Mouse (Mus musculus) gastrocnemius, postnatal 36 days (tissue): Measurements from ENCODE around the gene 9230102O04Rik. TPM values are rescaled to one million over a fixed set of nuclear protein-coding genes. Genes with fewer than 3 reads are reported as not detected.

Source experiments
- DNase-seq, 2 experiments: peaks; one replicate each; pipeline ENCODE4 v3.0.0; 2022
- intact Hi-C: fragments of 180-260 bp; cut with DNase I; formaldehyde crosslinking; loops from one replicate; pipeline ENCODE4 v1.15.1; 2025
- total RNA-seq, 2 experiments: library from RNA; stranded (reverse); gene quantifications; 2 replicates each; pipeline ENCODE4 v1.2.3; 2021

9230102O04Rik gene
- total RNA-seq, 2 experiments from 2014 or later, result not detected

DNA sequence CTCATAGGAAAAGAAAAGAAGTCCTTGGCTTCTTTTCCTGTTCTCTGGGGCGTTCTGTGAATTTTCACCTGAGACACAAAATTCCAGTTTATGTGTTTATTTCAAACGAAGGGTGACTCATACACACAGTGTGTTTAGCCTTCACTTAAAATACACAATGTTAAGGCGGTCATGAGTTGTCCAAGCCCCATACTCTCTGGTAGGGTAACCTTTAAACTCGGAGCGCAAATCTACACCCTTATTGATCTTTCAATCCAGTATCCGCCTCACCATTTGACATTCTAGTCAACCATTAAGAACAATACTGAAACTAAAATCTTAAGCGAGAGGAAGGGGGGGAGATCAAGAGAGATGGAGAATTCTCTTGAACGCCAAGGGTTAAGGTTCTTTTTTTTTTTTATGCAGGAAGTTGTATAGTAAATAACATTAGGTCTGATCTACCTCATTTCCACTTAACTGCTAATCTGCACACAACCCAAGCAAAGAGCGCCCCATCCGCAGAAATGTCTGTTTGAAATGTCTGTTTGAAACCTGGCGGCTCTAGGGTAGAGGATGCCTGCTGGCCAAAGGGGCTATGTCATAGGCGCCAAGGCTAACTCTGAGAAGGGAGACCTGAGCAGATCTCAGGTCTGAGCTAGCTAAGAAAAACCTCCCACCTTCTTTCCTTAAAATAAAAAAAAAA lies 13.5 kb downstream of the 9230102O04Rik start:
- DNase-seq, result no peak
- intact Hi-C loops, result no loop called here

DNA sequence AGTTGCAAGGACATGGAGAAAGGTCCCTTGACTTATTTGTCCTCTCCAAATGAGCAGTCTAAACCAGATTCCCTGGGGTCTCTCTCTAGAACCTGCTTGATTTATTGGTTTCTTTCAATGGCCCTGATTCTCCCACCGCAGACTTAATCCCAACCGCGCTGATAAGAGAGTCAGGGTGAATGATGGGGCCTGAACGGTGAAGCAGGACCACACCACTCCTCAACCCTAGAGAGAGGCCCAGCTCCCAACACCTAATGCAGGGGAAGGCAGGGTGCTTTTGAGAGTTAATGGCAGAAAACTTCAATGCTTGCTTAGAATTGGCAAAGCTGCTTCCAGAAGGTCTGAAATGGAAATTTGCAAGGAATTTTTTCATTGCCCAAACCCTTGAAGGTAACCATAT lies 14.1 kb downstream of the 9230102O04Rik start:
- DNase-seq, result no peak
- intact Hi-C loops, result no loop called here

DNA sequence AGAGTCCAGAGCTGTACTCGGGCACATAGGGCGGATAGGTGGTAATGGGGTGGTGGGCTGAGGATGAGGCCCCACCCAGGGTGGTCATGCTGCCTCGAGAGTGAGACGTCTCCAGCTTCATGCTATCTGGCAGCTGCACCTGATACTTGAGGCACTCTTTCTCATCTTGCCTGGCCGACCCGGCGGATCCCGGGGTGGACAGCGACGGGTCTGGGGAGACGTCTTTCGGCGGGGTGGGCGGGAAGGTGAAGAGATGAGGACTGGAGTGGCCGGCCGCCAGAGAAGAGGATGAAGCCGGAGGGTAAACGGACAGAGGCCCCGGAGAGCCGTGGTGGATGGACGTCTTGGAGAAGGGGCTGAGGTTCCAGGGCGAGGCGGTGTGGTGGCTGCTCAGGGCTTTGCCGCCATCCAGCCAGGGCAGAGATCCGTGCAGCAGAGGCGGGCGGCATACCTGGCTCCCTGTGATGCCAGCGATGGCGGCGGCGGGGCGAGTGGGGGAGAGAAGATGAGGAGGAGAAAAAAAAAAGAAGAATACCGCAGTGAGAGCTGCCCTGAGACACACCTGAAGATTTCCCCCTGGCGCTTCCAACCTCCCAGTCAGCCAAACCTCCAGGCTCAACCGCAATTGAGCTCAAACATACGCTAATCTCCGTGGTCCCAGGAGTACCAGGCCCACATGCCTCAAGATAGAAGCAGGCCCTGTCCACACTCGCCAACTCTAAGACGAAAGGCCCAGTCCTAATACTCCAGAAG lies 14.7 kb downstream of the 9230102O04Rik start:
- intact Hi-C loops, result no loop called here

DNA sequence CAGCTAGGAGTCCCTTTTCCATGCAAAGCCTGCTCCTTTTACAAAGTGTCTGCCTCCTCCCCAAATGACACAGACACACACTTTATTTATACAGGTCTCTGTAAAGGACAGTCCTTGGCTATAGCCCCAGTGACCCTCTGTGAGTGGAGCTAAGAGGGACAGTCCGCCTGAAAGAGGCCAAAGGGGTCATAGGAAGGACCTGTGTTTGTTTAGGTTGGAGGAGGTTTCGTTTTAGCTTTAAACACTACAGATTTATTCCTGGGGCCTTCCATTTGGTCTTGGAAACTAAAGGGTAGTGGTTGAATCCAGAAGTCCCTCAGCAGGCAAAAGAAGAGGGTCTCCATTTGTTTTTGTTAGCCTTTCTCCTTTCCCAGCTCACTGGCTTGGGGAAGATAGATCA lies 15.6 kb downstream of the 9230102O04Rik start:
- no peak for DNase-seq
- intact Hi-C loops, result no loop called here

More for the DNA sequence above, 14.7 kb downstream of the 9230102O04Rik start:
- DNase-seq, result no peak

DNA sequence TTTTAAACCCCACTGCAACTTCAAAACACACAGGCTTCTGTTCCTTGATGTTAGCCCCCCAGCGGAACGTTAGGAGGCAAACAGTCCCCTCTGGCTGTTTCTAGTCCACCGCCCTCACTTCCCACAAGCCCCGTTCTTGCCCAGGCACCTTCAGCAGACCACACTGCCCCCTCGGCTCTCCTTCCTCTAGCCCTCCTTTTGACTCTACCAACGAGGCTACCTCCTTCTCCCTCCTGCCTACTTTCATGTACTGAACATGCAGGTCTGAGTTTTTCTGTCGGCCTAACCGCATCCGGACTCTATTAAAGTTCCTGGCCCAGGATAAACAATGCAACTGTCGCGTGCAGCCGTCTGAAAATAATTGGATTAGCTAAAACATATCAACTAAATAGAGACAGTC lies 16.7 kb downstream of the 9230102O04Rik start:
- intact Hi-C loops, result no loop called here
- DNase-seq, result no peak

DNA sequence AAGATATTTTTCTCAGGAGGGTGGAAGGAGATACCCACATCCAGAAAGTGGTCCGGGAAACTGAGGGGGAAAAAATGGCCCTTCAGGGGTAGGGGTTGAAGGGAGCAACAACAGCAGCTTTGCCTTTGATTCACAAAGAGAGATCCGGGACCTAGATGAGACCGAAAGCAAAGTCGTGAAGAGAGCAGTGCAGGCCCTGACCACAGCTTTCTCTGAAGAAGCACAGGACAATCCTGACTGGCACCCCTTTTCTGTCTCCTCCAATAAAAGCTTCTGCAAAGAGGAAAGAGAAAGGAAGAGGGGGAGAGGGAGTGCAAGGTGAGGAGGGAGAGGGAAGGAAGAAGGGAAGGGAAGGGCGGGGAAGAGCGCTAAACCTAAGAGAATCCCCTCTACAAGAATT lies 17.5 kb downstream of the 9230102O04Rik start:
- intact Hi-C loops, result no loop called here
- DNase-seq, result no peak

DNA sequence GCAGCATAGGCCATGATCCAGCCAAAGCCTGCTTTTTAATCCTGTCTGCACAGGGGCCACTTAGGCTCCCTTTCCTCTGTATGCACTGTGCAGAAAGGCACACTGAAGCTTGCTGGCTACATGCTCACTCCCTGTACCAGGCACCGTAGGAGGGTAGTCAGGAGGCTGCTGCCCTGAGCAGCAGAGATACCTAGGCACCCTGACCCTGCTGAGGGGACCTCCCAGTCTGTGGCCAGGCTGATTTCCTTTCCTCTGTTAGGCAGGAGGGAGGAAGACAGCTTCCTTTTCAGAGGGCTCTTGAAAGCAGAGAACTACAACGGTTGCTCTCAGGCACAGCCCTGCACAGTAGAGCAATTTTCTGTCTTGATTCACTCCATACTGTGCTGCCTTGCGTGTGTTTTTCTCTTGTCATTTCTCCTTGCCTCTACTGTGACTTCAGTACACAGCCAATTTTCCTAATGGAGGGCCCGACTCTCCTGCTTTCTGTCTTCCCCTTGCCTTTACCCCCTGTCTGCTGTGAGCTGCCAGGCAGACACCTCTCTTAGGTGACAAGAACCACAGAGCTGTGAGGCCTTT lies 18.1 kb downstream of the 9230102O04Rik start:
- no peak for DNase-seq
- intact Hi-C loops, result no loop called here

DNA sequence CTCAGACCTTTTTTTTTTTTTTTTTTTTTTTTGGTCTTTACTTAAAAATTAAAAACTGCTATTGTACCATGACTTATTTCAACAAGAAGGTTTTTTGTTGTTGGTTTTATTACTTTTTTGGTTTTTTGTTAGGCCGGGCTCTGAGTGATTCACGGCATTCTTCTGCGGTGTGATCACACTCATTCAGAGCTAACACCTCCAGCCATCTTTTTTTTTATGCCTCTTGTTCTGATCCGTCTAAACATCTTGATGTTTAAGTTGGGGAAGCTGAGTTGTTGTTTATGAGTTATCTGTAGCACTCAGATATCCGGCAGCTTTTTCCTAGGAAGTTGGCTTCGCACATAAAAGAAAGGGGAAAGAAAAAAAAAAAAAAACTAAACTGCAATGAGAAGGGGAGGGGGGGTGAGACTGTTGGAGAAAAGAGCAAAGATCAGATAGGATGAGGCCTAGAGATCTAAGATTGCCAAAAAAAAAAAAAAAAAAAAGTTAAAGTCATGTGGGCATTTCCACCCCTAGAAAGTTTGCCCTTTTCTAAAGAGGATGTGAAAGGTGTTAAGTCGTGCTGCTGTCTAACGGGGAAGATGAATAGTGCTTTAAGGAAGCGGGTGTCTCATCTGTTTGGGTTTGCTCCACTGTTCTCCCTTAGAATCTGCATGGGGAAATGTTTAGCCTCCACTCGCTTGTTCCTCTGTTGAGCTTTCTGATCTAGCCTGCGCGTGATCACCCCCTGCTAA lies 22.1 kb downstream of the 9230102O04Rik start:
- intact Hi-C loops, result no loop called here
- no peak for DNase-seq

DNA sequence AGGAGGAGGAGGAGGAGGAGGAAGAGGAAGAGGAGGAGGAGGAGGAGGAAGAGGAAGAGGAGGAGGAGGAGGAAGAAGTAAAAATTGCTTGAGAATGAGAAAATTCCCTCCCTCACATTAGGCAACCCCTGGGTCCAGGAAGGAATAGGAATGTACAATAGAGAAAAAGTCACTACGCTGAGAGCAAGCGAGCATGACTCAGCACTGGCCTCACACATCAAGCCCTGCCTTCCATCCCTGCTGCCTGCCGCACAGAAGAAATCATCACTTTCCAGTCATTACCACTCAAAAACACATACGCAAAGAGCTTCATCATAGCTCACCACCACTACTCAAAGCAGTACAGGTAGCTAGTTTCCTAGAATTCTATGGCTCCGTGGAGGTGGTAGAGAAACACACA lies 28.6 kb downstream of the 9230102O04Rik start:
- no peak for DNase-seq
- intact Hi-C loops, result no loop called here

DNA sequence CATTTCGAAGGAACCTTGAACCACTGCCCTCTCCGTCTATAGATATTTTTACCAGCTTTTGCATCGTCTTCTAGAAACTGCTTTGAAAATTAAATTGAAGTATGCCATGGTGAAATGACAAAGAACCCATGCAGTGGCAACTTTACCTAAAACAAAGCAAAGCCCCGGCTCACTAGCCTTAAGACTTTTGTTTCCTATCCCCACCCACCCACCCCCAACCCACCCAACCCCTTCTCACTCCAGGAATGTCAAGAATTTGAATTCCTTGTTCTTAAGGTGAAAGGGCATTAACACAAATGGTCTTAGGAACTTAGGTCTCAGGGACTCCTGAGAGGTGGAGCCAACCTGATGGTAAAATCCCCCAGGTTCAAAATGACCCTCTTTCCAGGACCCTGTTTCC lies 33.5 kb downstream of the 9230102O04Rik start:
- DNase-seq, result no peak
- intact Hi-C loops, result no loop called here

DNA sequence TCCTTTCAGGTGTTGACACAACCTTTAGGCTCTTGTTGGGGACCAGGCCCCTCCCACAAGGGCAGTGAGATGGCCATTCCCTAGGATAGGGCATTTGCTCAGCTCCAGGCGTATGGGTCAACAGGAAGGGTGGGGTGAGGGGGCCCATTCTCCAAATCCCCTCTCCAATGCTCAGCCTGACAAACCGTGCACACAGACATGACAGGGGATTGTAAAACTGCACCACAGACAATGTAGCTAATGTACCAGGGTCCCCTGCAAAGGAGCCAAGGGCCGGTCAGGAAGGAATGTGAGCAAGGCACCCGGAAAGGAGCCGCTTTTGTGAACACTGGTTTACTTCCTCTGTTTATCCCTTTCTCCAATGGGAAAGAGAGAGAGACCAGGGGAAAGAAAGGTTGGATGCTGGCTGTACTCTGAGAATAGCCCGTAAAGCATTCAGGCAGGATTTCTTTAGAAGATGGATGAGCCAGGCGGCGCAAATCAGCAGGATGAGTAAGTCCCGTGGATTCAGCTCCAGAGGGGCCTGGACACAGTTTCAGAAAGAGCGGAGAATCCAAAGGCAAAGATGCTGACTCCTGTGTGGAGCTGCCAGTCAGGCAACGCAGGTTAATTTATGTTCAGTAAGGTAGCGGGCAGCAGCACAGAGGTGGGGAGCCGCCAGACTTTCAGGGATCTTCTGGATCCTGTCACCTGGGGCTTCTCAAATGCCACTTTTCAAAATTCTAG lies 36.3 kb downstream of the 9230102O04Rik start:
- no peak for DNase-seq
- intact Hi-C loops, result no loop called here

DNA sequence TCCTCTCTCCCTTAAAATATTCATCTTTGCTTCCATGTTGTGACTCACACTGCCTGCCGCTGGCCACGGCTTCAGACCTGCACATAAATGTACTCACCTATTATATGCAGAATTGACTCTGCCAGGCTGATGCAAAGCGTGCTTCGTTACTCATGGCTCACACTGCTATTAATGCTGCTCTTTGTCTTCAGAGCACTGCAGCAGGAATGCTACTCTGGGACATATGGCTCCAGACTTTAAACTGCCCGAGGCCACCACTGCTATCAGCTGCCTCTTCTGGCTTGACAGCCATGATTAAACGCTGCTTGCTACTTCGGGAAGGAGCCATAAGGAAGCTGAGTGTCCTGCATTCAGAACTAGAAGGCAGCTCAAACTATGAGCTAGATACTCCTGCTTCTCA lies 54.1 kb downstream of the 9230102O04Rik start:
- intact Hi-C loops, result no loop called here
- no peak for DNase-seq

DNA sequence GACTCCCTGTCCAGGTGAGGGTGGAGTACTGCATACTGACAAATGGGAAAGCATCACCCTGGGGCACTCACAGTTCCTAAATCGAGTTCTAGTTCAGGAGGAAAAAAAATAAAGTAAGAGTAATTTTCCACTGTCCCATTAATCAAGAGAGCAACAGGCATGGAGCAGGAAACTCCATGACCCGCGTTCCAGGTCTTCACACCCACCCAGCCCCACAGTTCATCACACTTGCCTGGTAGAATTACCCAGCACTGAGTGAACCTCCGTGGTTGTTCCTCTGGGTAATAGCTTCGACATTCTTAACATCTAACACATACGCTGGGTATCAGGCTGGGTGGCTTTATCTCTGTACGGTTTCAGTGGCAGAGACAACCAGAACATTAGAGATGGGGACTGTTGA lies 55.6 kb downstream of the 9230102O04Rik start:
- no peak for DNase-seq
- intact Hi-C loops, result no loop called here

Other genes starting within 250 kb of the 9230102O04Rik start
- gene 4930412O13Rik, start 8.3 kb downstream of the 9230102O04Rik start, total RNA-seq, result not detected
- gene Gata3, start 494 bp upstream of the 9230102O04Rik start, total RNA-seq, result under 1 TPM; 0.57 to 0.92 TPM
- gene Taf3, start 159.1 kb upstream of the 9230102O04Rik start, total RNA-seq, result 1 to 10 TPM; 6.3 to 7.7 TPM
- gene Atp5c1, start 191.0 kb upstream of the 9230102O04Rik start, total RNA-seq, result 100 to 1,000 TPM; 760 to 854 TPM
- 1 to 10 TPM; 4.4 to 5.4 TPM for gene Kin, start 191.1 kb upstream of the 9230102O04Rik start, total RNA-seq
- under 1 TPM; 0.36 to 0.69 TPM for gene Itih2, start 241.9 kb upstream of the 9230102O04Rik start, total RNA-seq